Mouse (Mus musculus) right cerebral cortex, adult 2 months (tissue): ENCODE data around the gene Nfix.

Experiments
- DNase-seq, 2 experiments: peaks; one replicate each; pipeline ENCODE4 v3.0.0; 2021 to 2022; ENCODE audit warnings: low spot score in 2 of 2

Gene Nfix

DNA sequence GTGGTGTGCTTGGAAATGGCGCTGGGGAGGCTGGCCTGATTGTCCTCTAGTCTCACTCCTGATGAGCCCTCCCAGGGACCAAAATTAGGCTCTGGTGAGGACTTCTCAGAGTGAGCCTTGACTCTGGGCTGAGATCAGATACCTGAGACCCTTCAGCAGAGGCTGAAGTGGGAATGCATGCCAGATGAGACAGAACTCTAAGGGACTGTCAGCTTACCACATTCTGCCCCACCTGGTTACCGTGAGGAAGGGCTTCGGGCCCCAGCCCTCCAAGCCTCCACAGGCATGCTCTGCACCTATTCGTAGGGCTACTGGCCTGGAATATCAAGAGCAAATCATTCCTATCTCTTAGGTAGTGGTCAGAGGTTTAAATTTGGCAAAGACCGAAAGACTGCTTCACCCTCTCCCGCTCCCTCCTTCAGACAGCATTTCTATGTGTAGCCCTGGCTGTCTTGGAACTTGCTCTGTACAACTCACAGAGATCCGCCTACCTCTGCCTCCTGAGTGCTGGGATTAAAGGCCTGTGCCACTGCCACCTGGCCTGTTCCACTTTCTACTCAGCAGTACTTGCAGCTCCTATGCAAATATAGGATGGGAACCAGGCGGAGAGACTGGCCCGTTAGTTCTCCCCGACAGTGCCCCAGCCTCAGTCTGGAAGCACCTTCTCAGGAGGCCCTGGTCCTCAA is 61.3 kb downstream of the Nfix start:
- DNase-seq = no peak

DNA sequence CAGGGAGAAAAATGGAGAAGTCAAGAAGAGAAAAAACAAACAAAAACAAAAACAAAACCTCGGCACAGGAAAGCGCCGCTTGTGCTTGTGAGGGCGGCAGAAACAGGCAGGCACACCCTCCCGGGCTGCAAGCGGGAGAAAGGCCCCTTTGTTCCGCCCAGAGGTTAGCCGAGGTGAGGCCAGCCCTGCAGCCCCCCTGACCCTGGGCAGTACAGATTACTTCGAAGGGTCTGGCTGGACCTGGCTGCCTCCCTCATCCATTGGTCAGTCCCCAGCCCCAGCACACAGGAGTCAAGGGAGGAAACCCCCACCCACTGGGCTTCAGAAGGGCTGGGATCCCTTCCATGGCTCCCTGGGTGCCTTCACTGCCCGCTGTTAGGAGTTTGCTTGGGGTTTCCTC is 61.9 kb downstream of the Nfix start:
- no peak for DNase-seq

DNA sequence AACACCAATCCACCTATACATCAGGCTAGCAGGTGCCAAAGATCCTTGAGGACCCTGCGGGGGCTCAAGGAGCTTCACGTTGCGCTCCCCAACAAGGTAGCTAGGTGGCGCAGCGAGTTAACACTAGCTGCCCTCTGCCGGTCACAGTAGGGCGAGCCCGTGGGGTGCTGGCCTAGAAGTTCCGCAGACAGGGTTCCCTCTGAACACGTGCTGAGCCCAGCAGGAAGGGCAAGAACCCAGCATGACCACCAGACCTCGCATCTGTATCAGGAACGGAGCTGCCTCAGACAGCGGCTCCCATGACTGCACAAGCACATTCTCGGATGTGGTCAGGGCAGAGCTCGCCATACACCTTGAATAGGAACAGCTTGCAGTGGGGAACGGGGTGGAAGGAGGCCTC is 62.5 kb downstream of the Nfix start:
- peak; percentile 66 to 77 for DNase-seq

DNA sequence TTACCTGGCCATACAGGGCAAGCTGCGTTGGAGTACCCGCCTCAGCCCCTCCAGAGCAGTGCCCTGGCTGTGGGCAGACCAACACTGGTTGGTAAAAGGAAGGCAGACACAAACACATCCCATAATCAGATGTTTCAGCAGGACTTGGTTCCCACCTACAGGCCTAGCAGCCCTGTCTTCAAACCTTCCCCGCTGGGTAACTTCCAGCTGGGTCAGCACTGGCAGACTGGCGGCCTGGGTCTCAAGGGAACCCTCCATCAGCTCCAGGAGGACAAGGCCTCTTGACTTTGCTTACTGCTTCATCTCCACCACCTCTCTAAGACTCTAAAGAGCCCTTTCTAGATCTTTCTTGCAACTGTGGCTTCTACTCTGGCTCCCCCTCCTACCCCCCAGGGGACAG is 63.6 kb downstream of the Nfix start:
- DNase-seq = no peak

DNA sequence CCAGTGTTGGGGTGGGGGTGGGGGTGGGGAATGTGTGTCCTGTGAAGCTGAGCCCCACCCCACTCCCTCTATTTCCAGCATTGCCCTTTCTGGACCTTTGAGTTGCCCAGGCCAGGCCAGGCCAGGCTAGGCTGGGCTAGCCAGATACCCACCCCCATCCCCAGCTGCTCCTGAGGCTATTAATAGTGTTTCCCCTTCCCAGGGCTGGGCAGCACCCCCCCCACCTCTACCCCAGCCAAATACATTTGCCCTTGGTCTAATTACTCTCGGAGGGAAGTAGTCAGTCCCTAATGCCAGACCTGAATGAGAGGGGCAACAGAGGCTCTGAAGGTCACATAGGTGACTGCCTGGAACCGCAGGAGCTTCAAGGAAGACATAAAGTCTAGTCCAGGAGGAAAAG is 64.5 kb downstream of the Nfix start:
- no peak for DNase-seq

DNA sequence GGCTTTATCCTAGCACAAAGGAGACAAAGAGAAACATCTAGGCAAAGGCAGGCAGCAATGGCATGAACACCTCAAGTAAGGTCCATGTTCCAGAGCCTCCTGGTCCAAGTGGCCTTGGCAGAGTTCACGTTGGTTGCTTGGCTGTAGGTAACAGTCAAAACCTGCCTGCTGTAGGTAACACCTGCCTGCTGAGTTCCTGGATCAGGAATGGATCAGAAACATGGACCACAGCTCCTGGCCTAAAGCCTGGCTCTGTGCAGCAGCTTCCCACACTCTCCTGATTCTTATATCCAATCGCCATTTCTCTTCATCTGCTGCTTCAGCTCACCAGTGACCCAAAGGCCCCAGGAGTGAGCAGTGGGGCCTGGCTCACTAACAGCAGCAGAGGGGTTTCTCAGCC is 65.5 kb downstream of the Nfix start:
- DNase-seq = no peak

DNA sequence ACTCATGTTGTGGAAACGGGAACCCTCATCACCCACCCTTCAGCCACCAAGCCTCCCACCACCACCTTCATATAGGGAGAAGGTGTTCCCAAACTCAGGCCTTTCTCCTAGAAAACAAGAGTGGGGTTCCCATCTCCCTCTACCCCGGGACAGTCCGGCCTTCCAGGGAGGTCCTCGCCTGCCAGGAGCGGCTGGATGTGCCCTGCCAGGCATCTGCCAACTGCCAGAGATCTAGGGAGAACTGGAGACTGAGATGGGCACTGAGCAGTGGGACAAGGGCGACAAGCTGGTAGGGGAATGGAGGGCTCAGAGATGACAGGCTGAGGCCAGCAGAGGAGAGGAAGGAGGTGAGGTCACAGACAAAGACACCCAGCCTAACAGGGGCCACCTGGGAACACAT is 66.2 kb downstream of the Nfix start:
- no peak for DNase-seq

DNA sequence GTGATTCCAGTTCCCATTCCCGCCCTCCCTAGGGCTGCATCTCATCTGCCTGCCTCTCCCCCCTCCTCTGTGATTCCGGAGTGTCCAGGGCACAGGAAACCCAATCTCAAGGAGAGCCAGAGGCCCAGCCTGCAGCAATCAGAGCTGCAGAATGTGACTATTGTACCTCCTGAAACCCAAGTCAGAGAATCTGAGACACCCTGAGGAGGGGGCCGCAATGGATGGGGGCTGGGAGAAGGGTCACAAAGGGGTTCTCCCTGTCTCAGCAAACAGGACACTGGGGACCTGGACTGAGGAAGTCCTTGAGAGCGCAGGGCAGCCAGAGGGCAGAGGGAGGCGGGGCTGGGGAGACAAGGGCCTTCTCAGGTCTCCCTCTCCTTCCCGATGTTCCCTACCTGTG is 67.1 kb downstream of the Nfix start:
- DNase-seq = no peak

DNA sequence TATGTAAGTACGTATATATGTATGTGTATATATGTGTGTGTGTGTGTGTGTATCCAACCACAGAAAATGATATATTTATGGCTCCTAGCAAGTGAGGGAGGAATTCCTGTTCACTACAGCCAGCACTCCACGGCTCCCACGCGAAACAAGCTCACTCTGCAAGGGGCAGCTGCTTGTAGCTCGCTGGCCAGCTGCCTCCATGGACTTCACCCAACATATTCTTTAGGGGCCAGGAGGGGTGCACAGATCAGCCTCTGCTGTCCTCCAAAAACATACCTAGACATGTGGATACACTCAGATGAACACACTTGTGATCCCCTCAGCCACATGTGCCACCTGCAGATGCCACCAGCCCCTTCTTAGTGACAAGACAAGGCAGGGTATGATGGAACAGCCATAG is 67.6 kb downstream of the Nfix start:
- DNase-seq = peak in 1 of 2 experiments; percentile 50

DNA sequence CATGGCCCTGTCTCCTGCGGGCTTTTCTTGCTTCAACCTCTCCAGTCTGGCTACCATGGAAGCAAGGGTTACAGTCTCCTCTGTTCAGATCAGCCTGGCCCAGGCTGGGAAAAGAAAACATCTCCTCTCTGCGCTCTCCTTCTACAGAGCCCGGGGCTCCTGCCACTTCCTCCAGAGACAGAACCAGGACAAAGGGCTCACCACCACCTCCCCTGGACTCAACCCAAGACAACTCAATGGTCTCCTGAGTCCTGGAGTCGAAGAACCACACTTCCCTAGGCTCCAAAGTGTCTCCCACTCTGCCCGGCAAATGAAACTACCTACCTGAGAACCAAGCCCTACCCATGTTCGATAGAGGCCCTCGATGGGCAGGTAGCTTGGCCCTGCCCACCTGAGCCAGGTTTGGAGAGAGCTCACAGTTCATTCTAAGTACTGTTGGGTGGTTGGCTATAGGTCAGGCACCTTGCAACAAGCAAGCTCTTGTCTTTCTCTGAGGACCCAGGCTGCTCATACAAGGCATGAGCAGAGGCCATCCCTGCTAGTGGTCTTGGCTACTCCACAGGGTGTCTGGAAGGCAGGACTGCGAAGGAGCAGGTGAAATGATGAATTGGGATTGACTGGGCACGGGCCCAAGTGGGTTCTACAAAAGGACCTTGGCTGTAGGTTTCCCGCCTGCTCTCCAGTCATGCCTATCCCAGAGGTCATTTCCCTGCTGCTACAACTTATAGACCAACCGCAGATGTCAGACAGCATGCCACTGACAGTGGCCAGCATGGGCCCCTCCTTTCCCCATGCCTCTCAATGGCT is 68.6 kb downstream of the Nfix start:
- no peak for DNase-seq

DNA sequence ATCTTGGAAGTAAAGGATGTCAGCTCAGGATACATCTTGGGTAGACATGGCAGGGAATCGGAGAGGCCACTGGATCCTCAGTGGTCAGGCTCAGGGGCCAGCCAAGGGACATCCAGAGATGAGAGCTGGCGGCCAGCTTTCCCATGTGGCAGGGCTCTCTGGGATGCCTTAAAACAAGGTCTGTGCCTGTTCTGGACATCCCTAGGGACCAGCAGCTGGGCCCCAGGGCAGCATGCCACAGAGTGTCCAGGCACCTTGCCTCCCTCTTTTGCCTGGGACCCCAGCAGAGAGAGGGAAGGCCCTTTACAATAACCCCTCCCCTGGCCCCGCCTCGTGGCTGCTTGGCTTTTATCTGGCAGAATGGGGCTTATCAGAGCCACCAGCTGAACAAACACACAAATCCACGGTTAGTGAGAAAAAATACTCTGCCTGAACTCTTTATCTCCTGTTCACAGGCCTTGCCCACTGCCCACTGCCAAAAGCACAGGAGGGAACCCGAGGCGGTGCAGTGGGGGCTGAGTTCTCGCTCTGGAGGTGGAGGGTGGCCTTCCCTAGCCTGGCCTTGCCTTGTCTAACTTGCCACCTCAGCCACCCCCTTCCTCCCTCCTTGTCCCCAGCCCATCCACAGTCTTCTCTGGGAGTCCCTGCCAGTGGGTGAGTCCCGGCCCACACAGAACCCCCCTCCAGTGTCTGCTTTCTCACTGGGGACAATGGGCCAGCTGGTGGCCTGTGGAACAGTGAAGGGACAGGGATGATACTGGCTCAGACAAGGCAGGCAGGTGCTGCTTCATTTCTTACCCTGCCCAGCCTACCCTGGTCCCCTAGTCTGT is 69.4 kb downstream of the Nfix start:
- DNase-seq = no peak

DNA sequence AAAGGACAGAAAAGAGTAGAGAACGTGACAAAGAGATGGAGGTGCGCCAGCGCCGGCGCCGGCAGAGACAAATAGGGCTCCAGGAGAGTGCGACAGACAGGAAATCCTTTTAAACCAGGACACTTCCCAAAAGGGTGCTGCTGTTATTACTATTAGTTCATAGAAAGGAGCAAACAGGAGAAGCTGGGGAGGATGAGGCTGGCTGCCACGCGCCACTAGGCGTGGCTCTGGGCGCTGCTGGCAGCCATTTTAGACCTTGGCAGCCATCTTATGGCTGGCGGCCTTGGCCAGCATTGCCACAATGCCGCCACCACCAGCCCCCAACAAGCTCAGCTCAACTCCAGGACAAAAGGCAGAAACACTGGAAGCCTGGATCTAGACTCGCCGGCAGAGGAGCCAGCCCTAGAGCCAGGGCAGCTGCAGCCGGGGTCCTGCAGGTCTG is 70.2 kb downstream of the Nfix start:
- no peak for DNase-seq

DNA sequence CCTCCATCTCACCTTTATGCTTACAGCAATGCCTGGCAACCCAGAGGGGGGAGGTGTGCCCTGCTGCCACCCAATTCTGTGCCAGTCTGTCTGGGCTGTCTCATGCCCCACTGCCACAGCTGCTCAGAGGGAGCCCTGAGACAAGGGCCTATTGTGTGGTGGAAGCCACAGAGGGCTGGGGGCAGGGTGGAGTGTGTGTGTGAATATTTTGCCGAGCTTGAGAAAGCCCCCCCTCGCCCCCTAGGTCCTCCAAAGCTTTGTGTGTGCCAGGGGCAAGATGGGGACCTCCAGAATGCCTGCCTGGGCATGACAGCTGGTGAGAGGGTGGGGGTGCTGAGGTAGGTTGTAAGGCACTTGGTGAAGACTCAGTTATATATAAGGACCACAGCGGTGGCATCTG is 71.7 kb downstream of the Nfix start:
- DNase-seq = no peak

DNA sequence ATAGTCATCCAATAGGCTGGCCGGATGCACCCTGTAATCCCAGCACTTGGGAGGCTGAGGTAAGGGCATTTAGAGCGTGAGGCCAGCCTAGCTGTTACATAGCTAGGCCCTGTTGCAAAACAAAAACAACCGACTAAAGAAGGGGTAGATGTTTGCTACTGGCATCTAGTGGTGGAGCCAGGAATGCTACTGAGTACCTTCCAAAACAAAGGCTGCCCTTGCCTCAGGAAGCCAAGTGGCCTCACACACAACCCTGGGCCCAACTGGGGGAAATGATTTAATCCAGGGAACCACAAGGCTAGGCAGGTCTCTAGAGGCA is 74.2 kb downstream of the Nfix start:
- no peak for DNase-seq

DNA sequence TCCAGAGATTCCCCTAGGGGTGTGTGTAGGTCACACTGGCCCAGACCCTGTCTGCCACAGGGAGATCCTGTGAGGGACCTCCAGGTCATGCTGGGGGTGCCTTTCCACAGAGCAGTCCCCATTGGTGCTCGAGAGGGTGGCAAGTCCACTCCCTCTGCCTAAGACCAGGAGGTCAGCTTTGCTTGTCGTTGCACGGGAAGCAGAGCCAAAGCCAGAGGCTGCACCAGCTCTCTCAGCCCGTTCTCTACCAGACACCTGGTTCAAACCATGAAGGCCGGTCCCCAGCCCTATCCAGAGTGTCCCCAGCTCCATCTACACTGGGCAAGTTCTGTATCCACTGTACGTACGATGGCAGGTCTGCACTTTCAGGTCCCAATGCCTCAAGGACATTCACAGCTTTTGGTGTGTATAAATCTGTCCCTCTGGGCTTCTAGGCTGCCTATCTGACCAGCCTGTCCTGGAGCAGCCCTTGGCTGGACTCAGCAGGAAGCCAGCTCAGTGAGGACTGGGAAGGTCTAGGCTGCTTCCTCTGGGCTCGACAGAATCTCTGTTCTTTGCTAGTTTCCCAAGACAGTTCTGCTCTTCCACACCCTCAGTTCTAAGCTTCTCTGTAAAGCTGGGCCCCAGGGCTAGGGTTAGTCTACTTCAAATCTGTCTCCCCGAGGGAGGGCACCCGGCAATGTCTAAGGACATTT is 74.8 kb downstream of the Nfix start:
- no peak for DNase-seq

DNA sequence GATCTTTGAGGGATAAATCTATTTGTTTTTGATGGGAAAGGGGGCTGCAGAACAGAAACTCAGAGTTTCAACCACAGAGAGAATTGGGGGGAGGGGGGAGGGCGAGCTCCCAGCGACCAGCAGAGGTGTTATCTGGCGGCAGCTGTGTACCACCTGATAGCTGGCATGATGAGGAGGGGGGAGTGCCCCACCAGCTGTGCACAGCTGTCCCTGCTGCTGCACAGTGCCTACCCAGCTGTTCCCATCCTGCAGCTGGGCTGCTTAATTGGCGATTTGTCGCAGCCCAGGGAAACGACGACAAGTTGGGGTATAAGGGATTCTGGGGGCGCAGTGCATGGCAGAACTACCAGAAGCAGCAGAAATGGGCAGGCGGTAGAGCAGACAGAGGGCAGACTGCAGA is 75.5 kb downstream of the Nfix start:
- no peak for DNase-seq

DNA sequence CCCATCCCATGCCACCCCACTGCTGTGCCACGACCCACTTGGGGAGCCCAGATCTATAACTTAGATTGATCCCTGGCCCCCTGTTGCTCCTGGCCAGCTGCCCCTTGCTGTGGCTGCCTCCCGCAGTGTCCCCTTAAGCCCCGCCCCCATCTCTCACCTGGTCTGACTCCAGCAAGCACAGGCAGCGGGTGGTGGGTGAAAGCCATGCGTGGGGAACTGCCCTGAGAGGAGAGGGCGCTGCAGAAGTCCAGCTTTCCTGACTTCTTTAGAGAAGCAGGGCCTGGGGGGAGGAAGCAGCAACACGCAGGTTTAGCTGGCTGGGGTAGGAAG is 76.6 kb downstream of the Nfix start:
- no peak for DNase-seq

DNA sequence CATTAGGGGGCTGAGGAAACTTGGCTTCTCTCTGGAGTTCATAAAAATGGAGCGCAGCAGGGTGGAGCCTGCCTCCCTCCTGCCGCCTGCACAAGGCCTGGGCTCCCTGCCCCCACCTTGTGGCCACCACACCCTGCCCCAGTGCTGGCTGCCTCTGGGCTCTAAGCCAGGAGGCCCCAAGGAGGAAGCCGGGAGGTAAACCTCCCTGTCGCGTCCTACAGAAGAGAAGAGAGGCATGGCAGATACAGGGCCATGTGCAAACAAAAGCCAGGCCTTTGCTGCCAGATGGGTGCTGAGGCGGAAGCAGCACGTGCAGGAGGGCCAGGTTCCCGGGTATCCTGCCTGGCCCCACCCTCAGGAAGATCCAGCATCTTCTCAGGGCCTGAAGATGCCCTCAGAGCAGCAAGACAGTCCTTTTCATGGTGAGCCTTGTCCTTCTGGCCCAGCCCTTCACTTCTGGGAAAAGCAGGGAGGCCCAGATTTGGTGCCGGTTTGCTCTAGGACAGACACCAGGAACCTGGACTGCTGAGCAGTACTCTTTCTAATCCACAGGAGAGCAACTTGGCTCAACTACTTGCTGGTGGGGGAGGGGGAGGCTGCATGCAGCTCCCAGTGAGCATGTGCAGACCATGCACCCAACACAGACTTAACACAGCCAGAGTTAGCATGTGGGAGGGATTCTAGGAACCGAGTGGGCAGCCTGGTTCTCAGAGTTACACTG is 77.1 kb downstream of the Nfix start, which contains the start of gene G430095P16Rik:
Gene G430095P16Rik, plus strand, starts transcription at position 158 of the 721 bp plus-strand sequence.
- peak; percentile 69 to 78 for DNase-seq

DNA sequence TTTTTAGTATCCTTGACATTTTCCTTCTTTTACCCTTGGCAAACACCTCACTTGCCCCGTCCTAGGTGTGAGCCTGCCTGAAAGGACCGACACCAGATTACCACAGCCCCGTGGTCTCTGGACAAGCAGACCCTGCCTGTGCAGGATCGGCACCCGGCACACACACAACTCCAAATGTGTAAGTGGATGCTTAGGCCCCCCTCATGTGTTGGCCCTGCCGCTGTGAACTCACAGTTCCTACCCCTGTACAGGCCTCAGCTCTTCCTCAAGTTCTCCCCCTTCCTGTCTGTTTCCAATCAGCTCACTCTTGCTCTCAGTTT is 77.7 kb downstream of the Nfix start:
- DNase-seq = no peak

DNA sequence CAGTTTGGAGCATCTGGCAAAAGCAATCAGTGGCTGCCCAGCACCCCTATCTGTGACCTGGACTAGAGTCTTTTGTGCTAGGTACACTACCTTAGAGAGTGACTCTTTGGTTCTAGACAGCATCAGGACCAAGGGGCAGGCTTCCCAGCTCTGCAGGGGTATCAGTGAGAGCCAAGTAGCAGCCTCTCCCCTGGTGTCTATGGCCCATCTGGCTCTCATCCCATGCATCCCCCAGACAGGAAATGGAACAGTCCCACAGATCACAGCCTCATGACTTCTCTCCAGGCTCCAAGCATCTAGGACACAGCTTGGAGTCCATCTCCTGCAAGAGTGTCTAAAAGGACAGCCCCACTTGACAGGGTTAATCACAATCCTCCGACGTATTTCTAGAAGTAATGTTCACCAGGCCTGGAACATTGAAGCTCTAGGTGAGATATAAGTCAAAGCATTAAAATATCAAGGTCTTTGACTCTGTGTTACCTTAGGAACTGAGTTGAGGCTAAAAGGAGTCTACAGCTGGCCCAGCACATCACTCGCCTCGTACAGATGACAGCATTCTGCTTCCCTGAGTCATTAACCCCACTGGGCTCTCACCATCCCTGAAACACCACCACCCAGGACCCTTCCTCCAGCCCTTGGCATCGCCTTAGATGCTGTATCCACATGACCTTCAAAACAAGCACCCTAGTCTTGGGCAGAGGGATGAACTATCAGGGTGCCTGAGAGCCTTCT is 81.0 kb downstream of the Nfix start:
- no peak for DNase-seq

DNA sequence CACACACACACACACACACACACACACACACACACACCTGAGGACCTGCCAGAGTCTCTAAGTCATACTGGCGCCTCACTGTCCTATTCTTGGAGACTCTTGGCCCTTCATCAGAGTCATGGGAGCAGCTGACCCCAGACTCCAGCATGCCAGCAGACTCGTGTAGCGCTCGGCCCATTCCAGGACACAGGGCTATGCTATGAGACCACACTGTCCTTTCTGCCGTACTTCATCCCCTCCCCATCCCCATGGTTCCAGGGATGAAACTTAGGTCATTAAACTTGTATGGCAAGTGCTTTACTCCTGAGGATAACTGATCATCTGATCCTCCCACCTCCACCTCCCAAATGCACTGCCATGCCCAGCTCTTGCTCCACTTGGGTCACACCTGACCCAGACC is 81.7 kb downstream of the Nfix start:
- DNase-seq = no peak
